Mouse (Mus musculus) MEL (cell line): ENCODE results near the gene Stam. TPM values are rescaled to one million over a fixed set of nuclear protein-coding genes. Genes with fewer than 3 reads are reported as not detected.

Experiments used
- DNase-seq: peaks from one replicate; pipeline ENCODE4 v3.0.0; 2011; ENCODE audit warnings: low read depth, low spot score
- H3K27ac ChIP-seq: 2 replicates; pipeline ENCODE4 v1.5.1; 2012; ENCODE audit warnings: low read depth, mild to moderate bottlenecking, control low read depth, low read length, moderate library complexity; ENCODE audit not compliant: control insufficient read depth
- H3K27me3 ChIP-seq, 2 experiments: fragments of 150-350 bp in 1 of 2; sonication (generic) in 1 of 2; 2 replicates each; pipeline ENCODE4 v1.6.1; 2012; ENCODE audit warnings: low read length in 2 of 2, mild to moderate bottlenecking in 2 of 2, improper control_type of control experiment in 1 of 2, moderate library complexity in 1 of 2; ENCODE audit not compliant: insufficient read depth in 2 of 2, control insufficient read depth in 1 of 2
- H3K36me3 ChIP-seq, 2 experiments: 2 replicates each; pipeline ENCODE4 v1.6.1; 2012 to 2014; ENCODE audit warnings: low read length in 2 of 2, improper control_type of control experiment in 1 of 2, inconsistent platforms in 1 of 2, mild to moderate bottlenecking in 1 of 2; ENCODE audit not compliant: insufficient read depth in 2 of 2, control insufficient read depth in 1 of 2
- H3K4me1 ChIP-seq, 2 experiments: fragments of 150-350 bp in 1 of 2; sonication (generic) in 1 of 2; 2 replicates each; pipeline ENCODE4 v1.6.1; 2012; ENCODE audit warnings: low read length in 2 of 2, improper control_type of control experiment in 1 of 2, mild to moderate bottlenecking in 1 of 2; ENCODE audit not compliant: insufficient read depth in 2 of 2, control insufficient read depth in 1 of 2
- H3K4me3 ChIP-seq, 2 experiments: fragments of 150-350 bp in 1 of 2; sonication (generic) in 1 of 2; 2 replicates each; pipeline ENCODE4 v1.5.1; 2012; ENCODE audit warnings: low read depth in 2 of 2, low read length in 2 of 2, mild to moderate bottlenecking in 2 of 2, moderate library complexity in 2 of 2, control low read depth in 1 of 2, improper control_type of control experiment in 1 of 2; ENCODE audit not compliant: control insufficient read depth in 1 of 2, insufficient read depth in 1 of 2
- H3K79me2 ChIP-seq: 2 replicates; pipeline ENCODE4 v1.6.1; 2012; ENCODE audit warnings: mild to moderate bottlenecking, low read length, moderate library complexity; ENCODE audit not compliant: control insufficient read depth, poor library complexity, insufficient read depth
- H3K9ac ChIP-seq: 2 replicates; pipeline ENCODE4 v1.6.1; 2012; ENCODE audit warnings: low read depth, mild to moderate bottlenecking, control low read depth, low read length, moderate library complexity; ENCODE audit not compliant: control insufficient read depth, poor library complexity, severe bottlenecking
- H3K9me3 ChIP-seq: fragments of 150-350 bp; sonication (generic); replicated peaks from 2 replicates; pipeline ENCODE4 v1.6.1; 2012; ENCODE audit warnings: mild to moderate bottlenecking, low read length, improper control_type of control experiment, moderate library complexity; ENCODE audit not compliant: insufficient read depth
- CHD1 ChIP-seq: IDR thresholded peaks from 2 replicates; pipeline ENCODE4 v1.6.1; 2012; ENCODE audit warnings: low read depth, mild to moderate bottlenecking, inconsistent platforms, low read length, improper control_type of control experiment
- ELF1 ChIP-seq: IDR thresholded peaks from 2 replicates; pipeline ENCODE4 v1.6.1; 2014; ENCODE audit warnings: low read depth, mild to moderate bottlenecking, inconsistent platforms, low read length, improper control_type of control experiment, moderate library complexity
- EP300 ChIP-seq, 2 experiments: IDR thresholded peaks; 2 replicates each; pipeline ENCODE4 v1.6.1; 2011; ENCODE audit warnings: improper control_type of control experiment in 2 of 2, low read length in 2 of 2, low read depth in 1 of 2, mild to moderate bottlenecking in 1 of 2
- GABPA ChIP-seq: IDR thresholded peaks from 2 replicates; pipeline ENCODE4 v1.6.1; 2012; ENCODE audit warnings: low read depth, mild to moderate bottlenecking, inconsistent platforms, low read length, improper control_type of control experiment, moderate library complexity
- GATA1 ChIP-seq: IDR thresholded peaks from 2 replicates; pipeline ENCODE4 v1.6.1; 2011; ENCODE audit warnings: low read depth, low read length, improper control_type of control experiment
- HCFC1 ChIP-seq: IDR thresholded peaks from 2 replicates; pipeline ENCODE4 v1.6.1; 2012; ENCODE audit warnings: low read depth, mild to moderate bottlenecking, inconsistent platforms, low read length, improper control_type of control experiment, moderate library complexity
- KAT2A ChIP-seq: conservative IDR thresholded peaks from 2 replicates; pipeline ENCODE4 v1.6.1; 2012; ENCODE audit warnings: low read depth, low read length, improper control_type of control experiment, inconsistent platforms
- MAFK ChIP-seq: IDR thresholded peaks from 2 replicates; pipeline ENCODE4 v1.6.1; 2011; ENCODE audit warnings: low read depth, mild to moderate bottlenecking, low read length, improper control_type of control experiment, borderline replicate concordance
- MAX ChIP-seq: IDR thresholded peaks from 2 replicates; pipeline ENCODE4 v1.6.1; 2011; ENCODE audit warnings: low read length, improper control_type of control experiment
- MEF2A ChIP-seq: IDR thresholded peaks from 2 replicates; pipeline ENCODE4 v1.6.1; 2014; ENCODE audit warnings: low read depth, mild to moderate bottlenecking, inconsistent platforms, low read length, improper control_type of control experiment; ENCODE audit not compliant: poor library complexity, insufficient replicate concordance, severe bottlenecking; ENCODE audit errors: extremely low read depth
- MYC ChIP-seq: IDR thresholded peaks from 2 replicates; pipeline ENCODE4 v1.6.1; 2011; ENCODE audit warnings: low read depth, mild to moderate bottlenecking, low read length, improper control_type of control experiment, moderate library complexity
- NELFE ChIP-seq: IDR thresholded peaks from 2 replicates; pipeline ENCODE4 v1.6.1; 2011; ENCODE audit warnings: low read depth, low read length, improper control_type of control experiment
- POLR2A ChIP-seq, 2 experiments: IDR thresholded peaks; 2 replicates each; pipeline ENCODE4 v1.6.1; 2011 to 2012; ENCODE audit warnings: low read length in 2 of 2, mild to moderate bottlenecking in 2 of 2, control low read depth in 1 of 2, improper control_type of control experiment in 1 of 2, low read depth in 1 of 2, moderate library complexity in 1 of 2; ENCODE audit not compliant: control insufficient read depth in 1 of 2, insufficient read depth in 1 of 2, poor library complexity in 1 of 2
- POLR2AphosphoS2 ChIP-seq: IDR thresholded peaks from 2 replicates; pipeline ENCODE4 v1.6.1; 2011; ENCODE audit warnings: low read length, improper control_type of control experiment
- POLR2AphosphoS5 ChIP-seq: IDR thresholded peaks from 2 replicates; pipeline ENCODE4 v1.6.1; 2012; ENCODE audit warnings: low read depth, borderline replicate concordance, mild to moderate bottlenecking, inconsistent platforms, low read length, moderate library complexity, mixed read lengths
- RAD21 ChIP-seq: IDR thresholded peaks from 2 replicates; pipeline ENCODE4 v1.6.1; 2011; ENCODE audit warnings: mild to moderate bottlenecking, low read depth, low read length, improper control_type of control experiment
- RCOR1 ChIP-seq: IDR thresholded peaks from 2 replicates; pipeline ENCODE4 v1.6.1; 2012; ENCODE audit warnings: low read depth, mild to moderate bottlenecking, inconsistent platforms, low read length, improper control_type of control experiment
- SIN3A ChIP-seq: IDR thresholded peaks from 2 replicates; pipeline ENCODE4 v1.6.1; 2012; ENCODE audit warnings: low read length, improper control_type of control experiment, inconsistent platforms
- SMC3 ChIP-seq: IDR thresholded peaks from 2 replicates; pipeline ENCODE4 v1.6.1; 2011; ENCODE audit warnings: low read depth, low read length, improper control_type of control experiment
- TCF12 ChIP-seq: IDR thresholded peaks from 2 replicates; pipeline ENCODE4 v1.6.1; 2014; ENCODE audit warnings: low read depth, mild to moderate bottlenecking, inconsistent platforms, low read length, improper control_type of control experiment, moderate library complexity
- UBTF ChIP-seq: IDR thresholded peaks from 2 replicates; pipeline ENCODE4 v1.6.1; 2012; ENCODE audit warnings: low read depth, mild to moderate bottlenecking, inconsistent platforms, low read length, improper control_type of control experiment, moderate library complexity, borderline replicate concordance; ENCODE audit not compliant: insufficient read depth
- ZC3H11A ChIP-seq: IDR thresholded peaks from 2 replicates; pipeline ENCODE4 v1.6.1; 2012; ENCODE audit warnings: low read depth, mild to moderate bottlenecking, inconsistent platforms, low read length, improper control_type of control experiment
- polyA plus RNA-seq, 2 experiments: library from polyadenylated mRNA; stranded (reverse) in 1 of 2; unstranded in 1 of 2; fragments of >175 nt in 1 of 2; fragments of >200 nt in 1 of 2; gene quantifications; 2 replicates each; pipeline versions ENCODE4 v1.2.1 to v1.2.4; 2012; ENCODE audit warnings: low replicate concordance in 2 of 2, low read depth in 1 of 2; ENCODE audit not compliant: insufficient read length in 2 of 2, insufficient read depth in 1 of 2, missing spikeins in 1 of 2
- total RNA-seq: library from RNA; depleted of rRNA; stranded (reverse); fragments of 300-350 nt; gene quantifications from 2 replicates; pipeline ENCODE4 v1.2.3, GENCODE M21; 2012

Gene Stam
- total and polyA plus RNA-seq, 3 experiments = 24.5 to 466 (median 29.6) TPM

DNA sequence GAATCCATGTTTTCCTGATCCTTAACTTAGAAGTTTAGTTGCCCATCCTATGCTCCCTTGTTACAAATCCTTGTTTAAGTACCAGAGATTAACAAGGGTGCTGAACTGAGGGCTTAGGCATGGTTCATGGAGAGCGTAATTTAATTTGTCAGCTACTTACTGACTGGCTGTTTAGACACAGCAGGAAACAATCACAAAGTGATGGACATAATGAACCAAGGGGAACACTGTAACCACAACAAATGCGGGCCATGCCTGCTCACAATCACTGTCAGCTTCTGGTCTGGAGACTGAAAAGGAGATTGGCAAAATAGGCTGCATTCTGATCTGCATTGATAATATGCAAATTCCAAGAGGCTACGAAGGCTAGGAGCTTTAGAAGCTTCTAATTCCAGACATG, 53.7 kb downstream of the Stam start:
- H3K4me3 ChIP-seq = no peak overlapping the region
- H3K9me3 ChIP-seq = no peaks in the 10 kb centered on the region
- no peak overlapping the region for H3K9ac ChIP-seq
- TF ChIP-seq GATA1 = no peak
- no peak for TF ChIP-seq GABPA
- no peak for TF ChIP-seq MAX
- TF ChIP-seq POLR2AphosphoS5 = no peak
- no peak for TF ChIP-seq MEF2A
- peaks cover 0 to 23% of the 10 kb centered on the region in 2 experiments; a peak in 2 of 4 replicates for H3K36me3 ChIP-seq
- no peak for DNase-seq
- no peak overlapping the region for H3K27ac ChIP-seq
- H3K27me3 ChIP-seq = no peaks in the 10 kb centered on the region
- H3K79me2 ChIP-seq = no peaks in the 10 kb centered on the region; the same call in 1 of the 2 replicates
- H3K4me1 ChIP-seq = no peaks in the 10 kb centered on the region

DNA sequence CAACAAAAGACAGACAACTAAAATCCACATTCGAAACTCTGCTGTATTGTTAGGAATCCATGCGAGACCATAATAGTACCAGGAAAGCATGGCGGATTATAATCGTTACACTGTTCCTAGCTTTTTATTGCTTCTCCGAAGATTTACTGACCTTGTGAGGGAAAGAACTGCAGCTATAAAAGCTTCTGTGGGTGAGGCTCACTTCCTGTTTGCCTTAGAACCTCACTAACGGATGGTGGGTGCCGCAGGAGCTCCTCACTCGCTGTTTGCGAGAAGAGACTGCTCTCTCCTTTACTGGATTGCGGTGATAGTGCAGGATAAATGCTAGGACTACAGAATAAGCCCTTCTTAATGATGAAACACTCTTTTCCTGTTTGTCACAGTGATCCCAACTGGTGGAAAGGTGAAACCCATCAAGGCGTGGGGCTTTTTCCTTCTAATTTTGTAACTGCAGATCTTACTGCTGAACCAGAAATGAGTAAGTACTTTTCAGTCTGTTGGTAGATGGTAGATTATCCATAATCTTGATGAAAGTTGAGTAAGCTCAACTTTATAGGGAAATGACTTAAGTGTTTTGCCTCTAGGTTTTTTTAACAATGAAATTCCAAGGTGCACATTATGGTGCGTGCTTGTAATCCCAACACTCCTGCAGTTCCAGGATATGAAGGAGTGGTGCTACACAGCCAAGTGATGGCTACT, 56.9 kb downstream of the Stam start:
- H3K36me3 ChIP-seq = peaks cover 0 to 34% of the 10 kb centered on the region in 2 experiments; a peak in 2 of 4 replicates
- no peaks in the 10 kb centered on the region; the same call in 1 of the 2 replicates for H3K79me2 ChIP-seq
- H3K9ac ChIP-seq = no peak overlapping the region
- TF ChIP-seq RAD21 = no peak
- no peak for TF ChIP-seq MAFK
- no peak for DNase-seq
- H3K27me3 ChIP-seq = no peaks in the 10 kb centered on the region
- no peak overlapping the region for H3K27ac ChIP-seq
- H3K9me3 ChIP-seq = no peaks in the 10 kb centered on the region
- no peak overlapping the region for H3K4me3 ChIP-seq
- no peaks in the 10 kb centered on the region for H3K4me1 ChIP-seq

DNA sequence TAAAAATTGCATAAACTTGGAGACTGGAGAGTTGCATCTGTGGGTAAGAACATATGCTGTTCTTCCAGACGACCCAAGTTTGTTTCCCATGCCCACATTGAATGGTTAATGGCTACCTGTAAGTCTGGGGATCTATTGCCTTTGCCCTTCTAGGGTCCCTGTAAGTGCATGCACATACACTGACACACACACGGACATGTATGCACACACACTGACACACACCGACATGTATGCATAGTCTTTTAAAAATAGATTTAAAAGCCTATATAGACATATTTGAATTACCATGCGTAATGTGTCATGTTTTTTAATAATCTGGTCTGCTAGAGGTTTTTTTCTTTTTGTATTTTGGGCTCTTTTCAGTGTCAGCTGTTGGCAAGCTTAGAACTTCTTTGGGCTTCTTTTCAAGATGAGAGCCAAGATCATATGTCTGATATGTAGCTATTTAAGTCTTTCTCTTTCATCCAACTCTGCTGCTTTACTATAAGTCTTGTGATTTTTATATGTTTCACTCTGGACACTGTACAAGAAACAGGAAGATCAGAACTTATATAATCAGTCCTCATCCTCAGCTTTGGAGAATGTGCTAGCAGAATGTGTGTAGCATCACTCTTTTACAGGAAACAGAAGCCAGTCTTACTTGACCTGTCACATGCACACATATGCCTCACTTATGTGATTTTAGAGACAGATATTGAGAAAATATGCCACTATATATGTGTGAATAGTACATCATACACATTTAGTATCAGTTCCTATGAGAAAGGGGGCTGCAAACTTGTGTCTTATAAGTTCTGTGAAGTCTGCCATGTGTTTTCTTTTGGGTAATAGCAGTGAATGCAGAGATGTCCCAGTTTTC, 58.8 kb downstream of the Stam start:
- Histone ChIP-seq H3K9ac (no peak overlapping the region), H3K9me3 (no peaks in the 10 kb centered on the region), H3K4me1 (no peaks in the 10 kb centered on the region), H3K27me3 (no peaks in the 10 kb centered on the region), H3K4me3 (no peak overlapping the region), H3K79me2 (no peaks in the 10 kb centered on the region), H3K36me3 (peaks cover 0 to 31% of the 10 kb centered on the region in 2 experiments; a peak in 2 of 4 replicates), H3K27ac (no peak overlapping the region)
- no peak for TF ChIP-seq GABPA
- TF ChIP-seq ZC3H11A = no peak
- no peak for TF ChIP-seq ELF1
- TF ChIP-seq NELFE = no peak
- no peak for TF ChIP-seq UBTF
- no peak for TF ChIP-seq MYC
- no peak for TF ChIP-seq CHD1
- no peak for TF ChIP-seq SMC3
- no peak for TF ChIP-seq KAT2A
- no peak for TF ChIP-seq TCF12
- TF ChIP-seq SIN3A = no peak
- TF ChIP-seq RAD21 = no peak
- TF ChIP-seq EP300 (IDR thresholded peaks at IDR 0.05; ENCODE audit: low read depth in 1 of 2, low read length in 2 of 2) = no peak
- TF ChIP-seq POLR2AphosphoS2 = no peak
- TF ChIP-seq RCOR1 = no peak
- TF ChIP-seq POLR2A (IDR thresholded peaks at IDR 0.05; ENCODE audit: control insufficient read depth in 1 of 2, insufficient read depth in 1 of 2, low read depth in 1 of 2, low read length in 2 of 2, poor library complexity in 1 of 2) = no peak
- no peak for TF ChIP-seq HCFC1
- no peak for TF ChIP-seq MAX
- no peak for DNase-seq
